In the genomic region with DNA sequence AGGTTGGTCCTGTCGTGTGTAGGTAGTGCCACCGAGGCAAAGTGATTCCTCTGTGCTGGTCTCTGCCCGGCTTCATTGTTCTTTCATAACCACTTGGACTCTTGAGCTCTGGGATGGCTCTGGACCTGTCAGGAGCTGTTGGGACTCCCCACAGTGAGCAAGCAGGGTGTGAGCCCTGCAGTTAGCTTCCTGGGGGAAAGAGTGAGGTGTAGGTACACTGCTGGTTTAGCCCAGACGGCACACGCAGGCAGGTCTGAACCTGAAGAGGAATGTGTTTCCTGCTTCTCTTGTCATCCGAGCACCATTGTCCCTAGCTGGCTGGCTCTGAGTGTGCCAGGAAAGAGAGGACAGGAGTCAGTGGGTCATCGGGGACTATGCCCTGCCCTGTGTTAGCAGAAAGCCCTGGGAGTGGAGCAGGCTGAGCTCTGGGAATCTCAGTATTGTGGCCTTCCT, we compare ENCODE assay signal across 9 mouse cellular contexts.
DNase-seq lines count a peak whose midpoint lies in the region; ATAC-seq and TF ChIP-seq lines count a peak whose summit lies in the region.
"Had no signal": no experiment of that assay in that cellular context is flagged by ENCODE, and none has a peak within 500 bp of the region (broad histone marks: within the 10 kb centered on the region; RNA-seq: fewer than 3 reads in every experiment).

No protein-coding gene starts in this region.

- WGBS in heart, postnatal 0 days, result 26% methylated on average over 7 of the region's 7 CpGs
- 35% methylated on average over 7 of the region's 7 CpGs for WGBS in forebrain, embryonic 16.5 days
- 44% methylated on average over 7 of the region's 7 CpGs for WGBS in limb, embryonic 11.5 days
- 16% methylated on average over 7 of the region's 7 CpGs for WGBS in small intestine, adult 2 months

- no peak overlapping the region for H3K4me3 ChIP-seq in heart, postnatal 0 days (ENCODE audit: low read depth, low read length)
- no peak overlapping the region for H3K4me3 ChIP-seq in forebrain, embryonic 16.5 days (replicated peaks; ENCODE audit: low read length)
- no peak overlapping the region for H3K4me3 ChIP-seq in limb, embryonic 11.5 days (ENCODE audit: low read depth, low read length)
- H3K4me3 ChIP-seq in small intestine, adult 2 months (ENCODE audit: low read depth, low read length), result no peak overlapping the region

- H3K36me3 ChIP-seq in heart, postnatal 0 days (replicated peaks; ENCODE audit: control insufficient read depth, insufficient read depth, low read length), result no peaks in the 10 kb centered on the region
- no peaks in the 10 kb centered on the region for H3K36me3 ChIP-seq in forebrain, embryonic 16.5 days (ENCODE audit: control insufficient read depth, insufficient read depth)
- no peaks in the 10 kb centered on the region for H3K36me3 ChIP-seq in limb, embryonic 11.5 days (ENCODE audit: control insufficient read depth, insufficient read depth, low read length)
- peaks cover 5% of the 10 kb centered on the region; the same call in 1 of the 2 replicates for H3K36me3 ChIP-seq in small intestine, adult 2 months (ENCODE audit: control insufficient read depth, insufficient read depth, low read length)

- DNase-seq in heart, postnatal 0 days (ENCODE audit: low spot score), result no peak
- no peak for DNase-seq in heart, postnatal 25 days (ENCODE audit: low spot score)
- no peak for DNase-seq in limb, embryonic 11.5 days (ENCODE audit: low spot score)
- no peak for DNase-seq in layer of hippocampus, adult 18-20 months (ENCODE audit: low spot score in 2 of 2)
- no peak for DNase-seq in left cerebral cortex, postnatal 10 days (ENCODE audit: extremely low spot score in 1 of 2, low spot score in 2 of 2)
- DNase-seq in gastrocnemius, adult 18-20 months (ENCODE audit: low spot score), result no peak

- peak; percentile 74 for ATAC-seq in heart, postnatal 0 days (ENCODE audit: insufficient read depth, low read depth)
- no peak for ATAC-seq in forebrain, embryonic 16.5 days
- ATAC-seq in limb, embryonic 11.5 days (ENCODE audit: insufficient number of reproducible peaks, low FRiP score, low TSS enrichment, low read depth), result no peak

- no peak overlapping the region for H3K4me2 ChIP-seq in heart, postnatal 0 days (ENCODE audit: low read depth, low read length)
- no peak overlapping the region for H3K4me2 ChIP-seq in forebrain, embryonic 16.5 days (ENCODE audit: low read length)
- H3K4me2 ChIP-seq in limb, embryonic 11.5 days (ENCODE audit: low read depth, severe bottlenecking), result no peak overlapping the region

- no peak overlapping the region for H3K27ac ChIP-seq in heart, postnatal 0 days (ENCODE audit: low read depth)
- peak overlapping the region; percentile 66 for H3K27ac ChIP-seq in forebrain, embryonic 16.5 days (ENCODE audit: low read length)
- no peak overlapping the region for H3K27ac ChIP-seq in limb, embryonic 11.5 days (replicated peaks; ENCODE audit: low read depth, low read length)
- H3K27ac ChIP-seq in small intestine, adult 2 months (ENCODE audit: insufficient read depth, low read depth, low read length), result peak overlapping the region; percentile 94

- no peak for TF ChIP-seq POLR2A in small intestine, adult 2 months (IDR thresholded peaks at IDR 0.05; ENCODE audit: low read depth, low read length)

- no peak for TF ChIP-seq CTCF in heart, postnatal 0 days (IDR thresholded peaks at IDR 0.05; ENCODE audit: low read depth)
- TF ChIP-seq CTCF in small intestine, adult 2 months (IDR thresholded peaks at IDR 0.05; ENCODE audit: extremely low read depth, insufficient read length, insufficient replicate concordance, low read depth, low read length), result no peak

- intact Hi-C loops in heart, postnatal 25 days (cut with DNase I), result no loop called here
- intact Hi-C loops in left cerebral cortex, postnatal 10 days (cut with DNase I), result no loop called here

- H3K4me1 ChIP-seq in heart, postnatal 0 days (ENCODE audit: control insufficient read depth, insufficient read depth), result 0 out of 2 replicates have a peak, but pooled peaks cover 4% of the 10 kb centered on the region
- peaks cover 29% of the 10 kb centered on the region for H3K4me1 ChIP-seq in forebrain, embryonic 16.5 days (replicated peaks; ENCODE audit: control insufficient read depth, insufficient read depth, low read length)
- H3K4me1 ChIP-seq in limb, embryonic 11.5 days (ENCODE audit: control insufficient read depth, insufficient read depth, low read length), result peaks cover 9% of the 10 kb centered on the region
- peaks cover 53% of the 10 kb centered on the region for H3K4me1 ChIP-seq in small intestine, adult 2 months (ENCODE audit: control insufficient read depth, insufficient read depth, insufficient read length, low read length)

- no peak for TF ChIP-seq EP300 in heart, postnatal 0 days (IDR thresholded peaks at IDR 0.05; ENCODE audit: low read depth)

- no peak overlapping the region for H3K9ac ChIP-seq in heart, postnatal 0 days (replicated peaks; ENCODE audit: low read depth, low read length)
- no peak overlapping the region for H3K9ac ChIP-seq in forebrain, embryonic 16.5 days (replicated peaks; ENCODE audit: low read depth, low read length)
- H3K9ac ChIP-seq in limb, embryonic 11.5 days (ENCODE audit: low read length), result 0 out of 2 replicates have a peak overlapping the region, but pooled peaks have one; percentile 22

- no peaks in the 10 kb centered on the region for H3K27me3 ChIP-seq in heart, postnatal 0 days (ENCODE audit: control insufficient read depth, insufficient read depth, low read length)
- H3K27me3 ChIP-seq in forebrain, embryonic 16.5 days (replicated peaks; ENCODE audit: control insufficient read depth, insufficient read depth, low read length), result no peaks in the 10 kb centered on the region
- no peaks in the 10 kb centered on the region for H3K27me3 ChIP-seq in limb, embryonic 11.5 days (ENCODE audit: control insufficient read depth, insufficient read depth, low read length)
- no peaks in the 10 kb centered on the region for H3K27me3 ChIP-seq in small intestine, adult 2 months (ENCODE audit: control insufficient read depth, insufficient read depth, low read length)
- H3K27me3 ChIP-seq: CH12.LX had no signal

- H3K9me3 ChIP-seq in heart, postnatal 0 days (replicated peaks; ENCODE audit: control insufficient read depth, low read length), result no peaks in the 10 kb centered on the region
- H3K9me3 ChIP-seq in forebrain, embryonic 16.5 days (ENCODE audit: control insufficient read depth, low read length), result no peaks in the 10 kb centered on the region
- H3K9me3 ChIP-seq in limb, embryonic 11.5 days (ENCODE audit: control insufficient read depth, low read length), result no peaks in the 10 kb centered on the region

Comparison
In these comparisons a context has a peak if more than half of its experiments do, and no peak if none do; other contexts are left out.
1. H3K27ac ChIP-seq: peak in forebrain, embryonic 16.5 days (single experiment) and small intestine, adult 2 months (single experiment); none in heart, postnatal 0 days (single experiment) and limb, embryonic 11.5 days (single experiment).